Mouse (Mus musculus) v-Abl transformed pro-B cells (cell line): ENCODE results near the gene Magi1.

ENCODE experiments used
- in situ Hi-C, 2 experiments: fragments of 400-800 bp; cut with MboI; formaldehyde crosslinking; loops; one replicate each; pipeline ENCODE4 v1.15.1; 2025; ENCODE audit not compliant: unreplicated experiment in 2 of 2

Magi1 gene

GRCm38 (mm10) chr6:93758114-93758513, 525.6 kb downstream of the Magi1 start:
- in situ Hi-C loops = no loop called here

- in situ Hi-C loops = no loop called here
Observed at GRCm38 (mm10) chr6:93757353-93758087, 526.2 kb downstream of the Magi1 start.

- in situ Hi-C loops = no loop called here
Observed at GRCm38 (mm10) chr6:93743145-93743544, 540.6 kb downstream of the Magi1 start.

- in situ Hi-C loops = no loop called here
Observed at GRCm38 (mm10) chr6:93739786-93740185, 543.9 kb downstream of the Magi1 start.

GRCm38 (mm10) chr6:93737083-93737482, 546.6 kb downstream of the Magi1 start:
- in situ Hi-C loops = no loop called here

GRCm38 (mm10) chr6:93736071-93736470, 547.6 kb downstream of the Magi1 start:
- in situ Hi-C loops = no loop called here

GRCm38 (mm10) chr6:93733800-93734199, 549.9 kb downstream of the Magi1 start:
- in situ Hi-C loops = no loop called here

GRCm38 (mm10) chr6:93729702-93730101, 554.0 kb downstream of the Magi1 start:
- in situ Hi-C loops = no loop called here

- in situ Hi-C loops = no loop called here
Observed at GRCm38 (mm10) chr6:93728791-93729190, 554.9 kb downstream of the Magi1 start.

GRCm38 (mm10) chr6:93727630-93728178, 556.0 kb downstream of the Magi1 start:
- in situ Hi-C loops = no loop called here

- in situ Hi-C loops = no loop called here
Observed at GRCm38 (mm10) chr6:93726829-93727455, 556.8 kb downstream of the Magi1 start.

- in situ Hi-C loops = no loop called here
Observed at GRCm38 (mm10) chr6:93726121-93726520, 557.6 kb downstream of the Magi1 start.

GRCm38 (mm10) chr6:93724749-93725148, 559.0 kb downstream of the Magi1 start:
- in situ Hi-C loops = no loop called here

GRCm38 (mm10) chr6:93723226-93723625, 560.5 kb downstream of the Magi1 start:
- in situ Hi-C loops = no loop called here

- in situ Hi-C loops = no loop called here
Observed at GRCm38 (mm10) chr6:93719532-93719931, 564.2 kb downstream of the Magi1 start.

GRCm38 (mm10) chr6:93718385-93718784, 565.3 kb downstream of the Magi1 start:
- in situ Hi-C loops = no loop called here

GRCm38 (mm10) chr6:93717826-93718375, 565.8 kb downstream of the Magi1 start:
- in situ Hi-C loops = no loop called here

- in situ Hi-C loops = no loop called here
Observed at GRCm38 (mm10) chr6:93716686-93717625, 566.8 kb downstream of the Magi1 start.

- in situ Hi-C loops = no loop called here
Observed at GRCm38 (mm10) chr6:93715181-93716180, 568.2 kb downstream of the Magi1 start.
